Mouse (Mus musculus) adipocyte (in vitro differentiated cells): ENCODE data around the gene Gatb.

ENCODE experiments used
- DNase-seq: peaks from one replicate; pipeline ENCODE4 v3.0.0-alpha.2; 2016; ENCODE audit warnings: low spot score

Gene Gatb

DNA sequence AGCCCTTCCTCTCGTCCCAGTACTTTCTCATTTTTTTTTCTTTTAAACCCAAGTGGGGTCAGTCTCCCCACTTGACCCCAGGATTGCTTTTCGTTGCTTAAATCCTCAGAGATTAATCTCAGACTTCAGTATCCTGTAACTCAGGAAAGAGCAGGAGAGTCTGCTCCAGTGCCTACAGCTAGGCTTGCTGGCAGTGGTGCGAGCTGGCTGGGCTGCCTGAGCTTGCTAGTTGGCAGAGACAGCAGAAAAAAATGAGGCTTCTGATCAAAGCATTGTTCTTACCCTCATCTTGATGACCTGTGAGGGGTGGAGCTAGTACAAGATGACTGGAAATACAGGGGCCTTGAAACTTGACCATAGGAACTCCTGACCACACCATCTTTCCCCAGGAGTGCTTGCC is 20.5 kb downstream of the Gatb start:
- DNase-seq: no peak

DNA sequence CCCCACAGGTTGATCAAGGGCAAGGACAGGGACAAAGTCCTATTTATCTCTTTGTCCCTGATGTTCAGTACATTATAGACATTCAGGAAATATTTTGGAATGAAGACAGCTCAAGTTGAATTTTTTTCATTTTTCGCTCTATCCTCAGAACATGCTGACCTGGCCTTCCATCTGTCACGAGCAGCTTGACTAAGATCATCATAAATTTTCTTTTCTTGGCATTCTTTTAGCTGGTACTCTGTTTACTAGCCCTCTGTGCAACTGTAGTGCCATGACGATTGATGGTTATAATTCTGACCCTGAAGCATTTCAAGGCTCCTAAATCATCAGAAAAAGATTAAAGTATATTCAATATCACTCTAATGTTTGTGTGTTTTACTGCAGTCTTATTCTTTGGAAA is 25.6 kb downstream of the Gatb start:
- DNase-seq: no peak

DNA sequence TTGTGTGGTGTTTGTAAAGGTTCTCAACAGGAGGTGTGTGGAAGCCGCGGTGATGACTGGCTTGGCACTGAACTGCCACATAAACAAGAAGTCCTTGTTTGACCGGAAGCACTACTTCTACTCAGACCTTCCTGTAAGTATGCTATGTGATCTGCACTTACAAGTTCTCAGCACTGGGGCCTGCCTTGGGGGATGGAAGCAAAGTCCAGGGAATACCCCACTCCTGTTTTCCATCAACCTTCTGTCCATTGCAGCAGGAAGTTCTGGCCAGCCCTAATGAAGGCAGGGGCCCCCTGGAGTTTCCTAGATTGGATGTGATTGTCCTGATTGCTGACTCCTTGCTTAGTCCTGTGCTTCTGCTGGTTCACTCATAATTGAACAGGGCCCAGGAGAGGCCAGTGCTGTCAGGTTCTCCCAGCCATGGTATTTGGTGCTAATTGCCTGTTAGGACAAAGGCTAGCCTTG is 28.0 kb downstream of the Gatb start:
- no peak for DNase-seq

- no peak for DNase-seq
Observed at GRCm38 (mm10) chr3:85603811-85604210, 29.9 kb downstream of the Gatb start.

- DNase-seq: no peak
Observed at GRCm38 (mm10) chr3:85606912-85607311, 33.0 kb downstream of the Gatb start.

DNA sequence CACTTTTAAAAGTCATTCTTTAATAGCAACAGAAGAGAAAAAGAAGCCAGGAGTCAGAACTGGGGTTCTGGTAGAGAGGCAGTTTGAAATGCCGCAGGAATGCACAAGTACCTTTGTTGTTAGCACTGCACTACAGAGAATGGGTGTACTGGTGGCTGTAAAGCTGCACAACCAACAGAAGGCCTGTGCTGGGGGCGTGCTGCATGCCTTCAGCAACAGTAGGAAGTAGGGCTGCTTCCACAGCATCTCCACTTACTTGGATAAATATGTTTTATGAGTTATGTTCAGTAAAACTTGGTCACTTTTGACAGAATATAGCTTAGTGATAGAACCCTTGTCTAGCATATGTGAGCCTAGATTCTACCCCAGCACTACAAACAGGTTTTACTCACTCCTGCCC is 33.8 kb downstream of the Gatb start:
- no peak for DNase-seq

- no peak for DNase-seq
Observed at GRCm38 (mm10) chr3:85616389-85616788, 42.5 kb downstream of the Gatb start.

DNA sequence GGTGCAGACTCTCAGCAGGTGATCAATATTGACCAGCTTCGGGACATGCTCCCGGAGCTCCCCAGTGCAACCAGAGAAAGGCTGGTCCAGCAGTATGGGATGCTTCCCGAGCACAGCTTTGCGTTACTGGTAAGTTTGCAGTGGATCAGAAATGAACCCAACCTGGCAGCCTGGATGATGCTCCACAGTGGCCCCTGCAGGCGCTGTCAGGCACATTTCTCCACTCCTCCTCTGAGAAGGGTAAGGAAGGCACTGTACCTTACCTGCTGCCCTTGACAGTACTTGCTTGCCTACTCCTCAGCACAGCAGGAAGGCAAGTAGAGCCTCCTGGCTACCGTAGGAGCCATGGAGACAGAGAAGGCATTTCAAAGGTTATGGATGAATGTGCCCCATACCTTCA is 45.0 kb downstream of the Gatb start:
- no peak for DNase-seq

DNA sequence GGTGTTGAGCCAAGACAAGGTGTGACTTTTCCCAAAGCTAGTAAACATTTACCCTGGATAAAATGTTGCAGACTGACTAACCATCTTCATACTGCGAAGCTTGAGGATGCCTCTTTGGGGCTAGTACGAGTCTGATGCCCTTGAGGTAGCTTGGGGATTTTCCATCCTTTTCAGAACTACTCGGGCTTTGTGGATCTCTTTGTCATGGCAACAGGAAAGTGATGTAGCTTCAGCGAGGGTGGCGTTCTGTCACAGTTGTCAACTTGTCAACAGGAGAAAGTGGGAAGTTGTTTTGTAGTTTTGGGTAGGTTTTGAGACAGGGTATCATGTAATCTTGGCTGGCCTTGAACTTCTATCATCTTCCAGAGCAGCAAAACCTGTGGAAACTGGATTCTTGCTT is 45.4 kb downstream of the Gatb start:
- no peak for DNase-seq

GRCm38 (mm10) chr3:85619751-85620150 is 45.8 kb downstream of the Gatb start:
- no peak for DNase-seq

DNA sequence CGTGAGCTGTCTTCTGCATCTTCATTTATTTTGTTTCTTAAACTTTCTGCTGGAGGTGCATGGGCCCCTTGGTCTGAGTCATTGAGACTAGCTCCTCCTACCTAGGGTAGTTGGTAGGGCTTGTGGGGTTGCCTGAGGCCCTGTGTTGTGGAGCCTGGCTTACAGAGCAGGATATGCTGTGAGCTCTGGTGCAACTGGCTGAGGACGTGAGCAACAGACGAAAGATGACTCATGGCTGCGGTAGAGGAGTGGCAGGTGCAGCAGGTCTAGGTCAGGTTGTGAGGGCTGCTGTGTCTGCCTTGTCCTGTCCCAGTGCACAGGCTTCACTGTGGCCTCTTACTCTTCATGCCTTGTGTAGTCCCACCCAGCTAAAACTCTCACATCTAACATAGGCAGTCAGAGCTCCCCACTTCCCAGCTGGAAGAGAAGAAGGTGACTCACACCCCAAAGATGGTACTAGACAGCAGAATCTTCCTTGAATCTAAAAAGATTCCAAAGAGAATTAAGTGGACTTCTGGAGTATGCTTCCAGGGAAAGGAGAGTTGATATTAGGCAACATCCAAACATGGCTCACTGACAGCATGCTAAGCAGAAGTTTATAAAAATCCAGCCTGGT is 56.1 kb downstream of the Gatb start:
- no peak for DNase-seq

GRCm38 (mm10) chr3:85633733-85634132 is 59.8 kb downstream of the Gatb start:
- DNase-seq: no peak

- no peak for DNase-seq
Observed at GRCm38 (mm10) chr3:85634389-85635125, 60.6 kb downstream of the Gatb start.

DNA sequence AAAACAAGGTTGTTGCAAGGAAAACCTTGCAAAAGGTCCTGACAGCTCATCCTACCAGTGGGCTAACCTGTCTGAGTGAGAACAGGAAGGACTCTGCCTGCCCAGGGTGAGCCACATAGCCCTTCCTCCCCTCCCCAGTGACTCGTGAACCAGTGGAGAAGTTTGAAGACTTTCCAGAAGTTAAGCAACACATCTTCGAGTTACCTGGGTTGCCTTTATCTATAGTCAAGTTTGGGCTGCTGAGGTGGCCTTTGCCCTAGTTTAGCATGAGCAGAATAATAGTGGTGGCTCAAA is 61.2 kb downstream of the Gatb start:
- DNase-seq: no peak

GRCm38 (mm10) chr3:85635591-85635990 is 61.7 kb downstream of the Gatb start:
- DNase-seq: no peak

GRCm38 (mm10) chr3:85636716-85637447 is 63.0 kb downstream of the Gatb start:
- no peak for DNase-seq

DNA sequence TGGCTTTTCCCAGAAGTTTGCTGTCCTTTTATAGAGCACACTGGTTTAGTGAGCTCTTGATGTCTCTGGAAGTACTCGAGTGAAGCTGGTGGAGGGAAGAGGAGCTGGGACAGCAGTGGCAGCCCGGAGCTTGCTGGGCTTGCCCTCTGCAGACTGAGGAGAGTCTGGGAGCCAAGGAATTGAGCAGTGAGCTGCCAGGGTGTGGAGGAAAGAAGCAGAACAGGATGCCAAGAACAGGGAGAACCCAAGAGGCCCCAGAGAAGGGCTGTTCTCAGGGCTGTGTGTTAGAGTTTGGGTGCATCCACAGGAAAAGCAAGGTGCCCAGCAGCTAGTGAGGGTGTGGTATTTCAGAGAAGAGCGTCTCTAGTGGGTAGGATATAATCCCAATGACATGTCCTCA is 67.8 kb downstream of the Gatb start:
- peak; percentile 58 for DNase-seq

- DNase-seq: no peak
Observed at GRCm38 (mm10) chr3:85644814-85645213, 70.9 kb downstream of the Gatb start.

GRCm38 (mm10) chr3:85645517-85646004 is 71.6 kb downstream of the Gatb start:
- DNase-seq: no peak

GRCm38 (mm10) chr3:85649176-85649575 is 75.3 kb downstream of the Gatb start:
- DNase-seq: no peak

DNA sequence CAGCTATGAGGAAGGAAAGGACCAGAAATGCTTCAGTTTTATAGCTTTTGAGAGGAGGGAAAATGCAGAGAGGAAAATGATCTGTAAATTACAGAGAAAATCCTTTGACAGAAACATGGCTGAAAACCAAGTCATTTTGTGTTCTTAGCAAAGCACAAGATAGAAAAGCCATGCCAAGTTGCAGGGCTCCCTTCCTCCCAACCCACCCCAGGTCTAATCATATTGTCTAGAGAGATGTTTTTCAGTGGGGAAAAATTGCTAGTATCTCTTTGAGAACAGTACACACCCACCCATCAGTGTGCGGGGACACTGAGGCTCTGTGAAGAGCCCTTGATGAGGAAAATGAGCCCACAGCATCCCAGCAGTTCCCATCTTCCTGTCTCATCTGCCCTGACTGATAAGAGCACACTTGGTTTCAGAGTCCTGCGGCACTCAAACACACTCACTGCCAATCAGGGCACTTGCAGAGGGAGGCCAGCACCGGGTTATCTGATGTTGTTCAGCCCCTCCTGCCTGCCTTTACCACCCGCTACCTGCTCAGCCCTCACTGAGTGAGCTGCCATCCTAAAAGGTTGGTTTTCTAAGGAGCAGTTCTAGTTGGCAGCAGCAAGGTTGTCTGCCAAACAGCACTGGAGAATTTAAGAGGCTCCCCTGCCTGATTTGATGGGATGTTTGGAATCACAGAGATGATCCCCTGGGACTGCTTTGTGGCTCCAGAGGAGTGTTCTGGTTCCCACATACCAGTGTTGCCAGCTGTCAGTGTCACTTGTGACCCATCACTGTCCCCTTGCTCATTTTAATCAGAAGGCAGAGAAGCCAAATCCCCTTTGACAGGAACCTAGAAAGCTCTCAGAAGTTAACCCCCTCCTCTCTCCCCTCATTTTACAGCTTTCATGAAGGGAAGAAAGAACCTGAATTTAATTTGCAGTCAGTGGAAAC is 79.1 kb downstream of the Gatb start:
- DNase-seq: no peak

DNA sequence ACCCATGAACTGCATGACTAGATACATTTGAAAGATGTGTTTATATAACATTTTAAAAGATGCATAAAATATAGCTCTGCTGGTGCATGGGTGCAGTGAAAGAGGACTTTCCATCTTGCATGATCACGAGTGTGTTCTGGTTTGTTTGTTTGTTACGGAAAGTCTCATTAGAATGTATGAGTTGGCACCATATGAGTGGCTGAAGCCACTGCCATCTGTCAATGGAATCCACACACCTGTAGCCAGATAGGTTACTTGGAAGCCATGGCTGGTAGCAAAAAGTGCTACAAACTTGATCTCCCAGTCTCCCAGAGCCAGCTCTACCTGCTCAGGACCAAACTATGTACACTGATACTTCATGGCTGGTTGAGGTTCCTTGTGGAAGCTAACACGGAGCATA is 81.6 kb downstream of the Gatb start:
- DNase-seq: no peak
